Mouse (Mus musculus): ENCODE results near the gene Bmper.

GRCm38 (mm10) chr9:23246389-23246788 lies 23.5 kb downstream of the Bmper start:
- TF ChIP-seq TAL1 (IDR thresholded peaks at IDR 0.05; ENCODE audit: low read length) (no peak), GATA1 (IDR thresholded peaks at IDR 0.05; ENCODE audit: low read length) (no peak)

All from erythroblast, embryonic 14.5 days (primary cell).